Mouse (Mus musculus): ENCODE data around the gene Orc3.
"Not testable (repeated sequence)": the region's sequence is repeated elsewhere in the genome, so short reads cannot be mapped to it uniquely, and the experiment has no call there.

Orc3 gene

GRCm38 (mm10) chr4:34582476-34582875 is 32.3 kb downstream of the Orc3 start:
- no peak for DNase-seq (ENCODE audit: low spot score)

GRCm38 (mm10) chr4:34581990-34582389 is 32.8 kb downstream of the Orc3 start:
- no peak for DNase-seq (ENCODE audit: low spot score)

GRCm38 (mm10) chr4:34581489-34581888 is 33.3 kb downstream of the Orc3 start:
- not testable (repeated sequence) for DNase-seq (ENCODE audit: low spot score)

- no peak for DNase-seq (ENCODE audit: low spot score)
These were observed 35.5 kb downstream of the Orc3 start for GRCm38 (mm10) chr4:34579215-34579614.

GRCm38 (mm10) chr4:34577028-34577427 is 37.7 kb downstream of the Orc3 start:
- DNase-seq (ENCODE audit: low spot score) = no peak

GRCm38 (mm10) chr4:34572876-34573275 is 41.9 kb downstream of the Orc3 start:
- no peak for DNase-seq (ENCODE audit: low spot score)

GRCm38 (mm10) chr4:34566226-34566625 is 48.5 kb downstream of the Orc3 start:
- DNase-seq (ENCODE audit: low spot score) = no peak

- DNase-seq (ENCODE audit: low spot score) = no peak
These were observed 53.8 kb downstream of the Orc3 start for GRCm38 (mm10) chr4:34560971-34561370.

- no peak for DNase-seq (ENCODE audit: low spot score)
These were observed 58.6 kb downstream of the Orc3 start for GRCm38 (mm10) chr4:34556183-34556582.

- no peak for DNase-seq (ENCODE audit: low spot score)
These were observed 59.1 kb downstream of the Orc3 start for GRCm38 (mm10) chr4:34555604-34556003.

GRCm38 (mm10) chr4:34554596-34554995 is 60.1 kb downstream of the Orc3 start:
- DNase-seq (ENCODE audit: low spot score) = no peak

GRCm38 (mm10) chr4:34551966-34552365 is 62.8 kb downstream of the Orc3 start:
- no peak for DNase-seq (ENCODE audit: low spot score)

GRCm38 (mm10) chr4:34551098-34551809 is 63.5 kb downstream of the Orc3 start:
- peak; percentile 93 for DNase-seq (ENCODE audit: low spot score)

- no peak for DNase-seq (ENCODE audit: low spot score)
These were observed 64.0 kb downstream of the Orc3 start, which contains the start of gene Akirin2 for GRCm38 (mm10) chr4:34550748-34551097. TSS of gene Akirin2 (plus strand) at chr4:34550937.

GRCm38 (mm10) chr4:34549981-34550747 is 64.6 kb downstream of the Orc3 start:
- DNase-seq (ENCODE audit: low spot score) = peak; percentile 97

GRCm38 (mm10) chr4:34529941-34530340 is 84.8 kb downstream of the Orc3 start:
- DNase-seq (ENCODE audit: low spot score) = no peak

GRCm38 (mm10) chr4:34529379-34529778 is 85.4 kb downstream of the Orc3 start:
- no peak for DNase-seq (ENCODE audit: low spot score)

GRCm38 (mm10) chr4:34528430-34529100 is 86.2 kb downstream of the Orc3 start:
- DNase-seq (ENCODE audit: low spot score) = no peak

GRCm38 (mm10) chr4:34526771-34527170 is 88.0 kb downstream of the Orc3 start:
- DNase-seq (ENCODE audit: low spot score) = no peak

GRCm38 (mm10) chr4:34523586-34523985 is 91.2 kb downstream of the Orc3 start:
- DNase-seq (ENCODE audit: low spot score) = no peak

- peak; percentile 76 for DNase-seq (ENCODE audit: low spot score)
These were observed 91.9 kb downstream of the Orc3 start for GRCm38 (mm10) chr4:34522846-34523245.
